Mouse (Mus musculus) layer of hippocampus, adult 9-11 months (tissue): ENCODE results near the gene Pjvk.
"Not testable (repeated sequence)": the region's sequence is repeated elsewhere in the genome, so short reads cannot be mapped to it uniquely, and the experiment has no call there.

Experiments
- DNase-seq: peaks from one replicate; pipeline ENCODE4 v3.0.0; 2022

Gene Pjvk

DNA sequence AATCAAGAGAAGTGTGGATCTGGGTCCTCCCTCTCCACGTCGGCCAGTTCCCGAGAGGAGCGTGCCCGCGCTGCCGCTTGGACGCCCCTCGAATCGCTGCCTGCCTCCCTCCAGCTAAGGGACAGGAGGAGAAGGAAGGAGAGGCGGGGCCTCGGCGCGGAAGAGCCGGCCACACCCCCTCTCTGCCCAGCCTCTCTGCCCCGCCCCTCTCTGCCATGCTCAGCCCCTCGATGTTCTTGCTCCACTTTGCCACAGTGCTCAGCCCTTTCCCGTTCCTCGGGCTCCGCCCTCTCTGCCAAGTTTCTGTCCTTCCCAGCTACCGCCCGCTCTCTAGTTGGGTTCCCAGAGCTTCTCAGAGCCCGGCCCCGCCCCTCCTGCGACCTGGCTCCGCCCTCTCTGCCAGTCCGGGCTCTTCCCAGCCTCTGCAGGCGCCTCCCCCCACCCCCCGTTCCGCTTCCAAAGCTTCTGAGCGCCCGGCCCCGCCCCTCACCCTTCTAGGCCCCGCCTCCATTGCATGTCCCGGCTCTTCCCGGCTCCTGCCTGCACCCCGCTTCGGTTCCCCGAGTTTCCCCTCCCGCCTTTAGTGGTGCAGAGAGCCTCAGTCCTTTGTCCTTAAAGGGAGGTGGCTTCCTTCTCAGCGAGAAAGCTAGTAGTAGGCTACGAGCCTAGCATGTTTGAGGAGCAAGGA, at the start of gene Pjvk, which contains the start of gene Prkra:
Pjvk (plus strand) TSS at position 594 of the 688 bp plus-strand sequence.
Prkra (minus strand) TSS at position 133 of the 688 bp plus-strand sequence.
- peak; percentile 98 for DNase-seq

DNA sequence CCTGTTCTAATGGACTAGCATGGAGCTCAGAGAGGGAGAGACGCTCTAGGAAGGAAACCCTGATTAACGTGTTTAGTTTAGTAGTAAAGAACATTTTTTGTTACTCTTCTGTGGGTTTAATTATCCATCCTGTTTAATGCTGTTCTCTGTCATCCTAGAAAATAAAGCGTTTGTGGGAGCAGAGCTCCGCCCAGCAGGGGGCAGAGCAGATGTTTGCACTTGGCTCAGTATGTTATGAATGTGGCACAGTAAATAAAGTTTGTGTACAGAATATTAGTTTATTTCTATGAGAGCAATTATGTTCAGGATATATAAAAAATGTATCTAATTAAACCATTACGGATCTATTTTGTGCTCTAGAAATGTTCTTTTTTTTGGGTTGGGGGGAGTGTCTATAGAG, 49.1 kb upstream of the Pjvk start:
- DNase-seq: no peak

DNA sequence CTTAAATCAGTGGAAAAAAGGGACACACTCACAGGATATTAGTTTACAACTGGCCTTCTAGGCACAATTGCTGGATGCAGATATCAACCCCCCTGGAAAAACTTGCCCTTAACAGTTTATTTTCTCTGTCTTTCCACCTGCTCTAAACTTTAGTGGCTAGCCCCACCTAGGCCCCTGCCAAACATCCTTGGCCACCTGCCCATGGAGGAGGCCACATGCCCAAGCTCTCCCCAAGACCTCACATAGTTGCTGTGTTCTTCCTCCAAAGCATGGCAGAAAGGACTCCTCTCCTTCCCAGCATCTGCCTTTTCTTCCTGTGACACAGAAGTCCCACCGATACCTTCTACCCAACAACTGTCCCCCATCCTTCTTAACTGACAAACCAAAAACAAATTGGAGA, 46.0 kb upstream of the Pjvk start:
- no peak for DNase-seq

DNA sequence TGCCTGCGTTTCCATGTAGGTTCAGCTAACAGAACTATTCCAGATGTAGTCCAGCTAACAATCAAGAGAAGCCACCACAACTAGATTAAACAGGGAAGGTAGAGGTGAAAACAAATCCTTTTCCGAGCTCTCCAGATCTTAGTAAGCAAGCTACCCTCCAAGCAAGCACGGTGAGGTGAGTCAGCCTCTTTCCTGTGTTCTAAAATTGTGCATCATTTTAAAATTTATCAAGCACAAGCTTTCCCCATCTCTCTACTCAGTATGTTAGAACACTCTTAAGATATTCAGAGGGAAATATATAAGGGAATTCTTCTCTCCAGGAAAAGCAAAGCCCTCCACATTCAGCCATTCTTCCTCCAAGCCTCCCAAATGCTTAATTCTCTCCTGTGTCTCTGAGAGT, 41.6 kb upstream of the Pjvk start:
- no peak for DNase-seq

DNA sequence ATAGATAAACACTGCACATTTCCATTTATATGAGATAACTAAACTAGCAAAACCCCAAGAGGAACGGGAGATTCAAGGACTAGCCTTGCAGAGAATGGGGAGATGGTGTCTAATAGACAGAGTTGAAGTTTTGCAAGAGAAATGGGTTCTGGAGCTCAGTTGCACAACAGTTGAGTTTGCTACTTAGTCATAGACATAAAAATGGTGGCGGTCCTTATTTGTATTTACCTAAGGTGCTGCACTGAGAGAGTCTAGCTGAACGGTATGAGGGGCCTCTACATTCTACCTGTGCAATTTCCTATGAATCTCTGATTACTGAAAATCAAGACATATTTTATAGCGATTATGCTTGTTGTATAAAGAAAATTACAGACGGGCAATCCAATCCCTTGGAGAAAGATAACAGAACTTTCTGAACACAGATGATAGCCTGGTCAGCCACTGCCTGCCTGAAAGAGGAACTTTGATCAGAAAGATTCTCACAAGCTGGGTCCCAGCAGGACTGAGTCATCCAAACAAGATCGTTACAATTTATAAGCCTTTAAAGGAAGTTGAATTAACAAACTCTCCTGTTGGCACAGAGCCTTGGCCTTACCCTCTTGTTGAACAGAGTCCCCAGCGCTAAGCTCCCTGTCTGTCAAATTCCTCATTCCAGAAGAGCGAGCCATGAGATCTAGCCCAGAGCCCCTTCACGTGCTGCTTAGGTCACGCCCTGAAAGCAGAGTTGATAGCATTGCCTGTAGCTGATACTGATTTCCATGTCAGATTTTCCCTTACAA, 37.8 kb upstream of the Pjvk start:
- DNase-seq: no peak

DNA sequence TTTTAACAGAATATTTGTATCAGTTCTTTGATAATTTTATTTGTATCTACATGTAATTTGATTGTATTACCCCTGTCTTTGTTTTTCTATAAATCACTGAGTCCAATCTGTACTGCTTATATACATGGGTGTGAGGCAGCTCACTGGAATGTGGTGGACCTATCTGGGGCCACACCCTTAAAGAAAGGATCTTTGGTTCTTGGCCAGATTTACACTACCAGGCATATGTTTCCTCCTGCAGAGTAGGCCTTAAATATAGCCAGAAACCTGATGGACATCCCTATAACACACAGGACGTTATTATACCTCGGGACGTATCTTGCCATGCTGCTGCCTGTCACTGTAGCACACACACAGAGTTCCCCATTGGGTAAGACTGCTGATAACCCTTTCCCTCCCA, 36.3 kb upstream of the Pjvk start:
- DNase-seq: no peak

DNA sequence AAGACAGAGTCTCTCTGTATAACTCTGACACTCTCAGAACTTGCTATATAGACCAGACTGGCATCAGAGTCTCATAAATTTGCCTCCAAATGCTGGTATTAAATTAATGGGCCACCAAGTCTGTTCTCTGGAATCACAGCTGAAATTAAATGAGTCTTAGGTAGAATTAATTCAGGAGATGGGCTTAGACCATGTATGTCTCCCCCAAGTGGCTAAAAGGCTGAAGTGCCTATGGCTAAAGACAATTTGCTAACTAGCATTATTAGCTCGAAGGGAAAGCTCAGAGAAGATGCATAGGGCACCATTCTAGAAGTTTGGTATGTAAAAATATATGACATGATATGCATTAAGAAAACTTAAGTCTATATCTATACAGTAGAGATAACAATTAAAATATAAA, 30.2 kb upstream of the Pjvk start:
- peak; percentile 19 for DNase-seq

DNA sequence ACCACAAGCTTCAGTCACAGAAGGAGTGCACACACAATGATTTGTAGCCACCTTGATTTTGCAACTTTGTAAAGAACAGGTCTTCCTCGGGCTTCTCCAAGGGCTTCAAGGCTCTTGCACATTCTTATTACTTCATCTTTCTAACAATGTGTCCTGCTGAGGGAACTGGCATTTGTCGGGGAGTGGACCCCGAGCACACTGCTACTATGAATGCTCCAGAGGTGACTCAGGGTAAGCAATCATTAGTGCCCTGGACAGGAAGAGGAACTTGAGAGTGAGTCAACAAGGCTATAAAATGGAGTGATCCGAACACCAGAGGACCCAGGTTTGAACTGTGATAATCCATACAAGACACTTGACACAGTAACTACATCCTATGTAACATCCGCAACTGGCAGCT, 28.1 kb upstream of the Pjvk start:
- no peak for DNase-seq

DNA sequence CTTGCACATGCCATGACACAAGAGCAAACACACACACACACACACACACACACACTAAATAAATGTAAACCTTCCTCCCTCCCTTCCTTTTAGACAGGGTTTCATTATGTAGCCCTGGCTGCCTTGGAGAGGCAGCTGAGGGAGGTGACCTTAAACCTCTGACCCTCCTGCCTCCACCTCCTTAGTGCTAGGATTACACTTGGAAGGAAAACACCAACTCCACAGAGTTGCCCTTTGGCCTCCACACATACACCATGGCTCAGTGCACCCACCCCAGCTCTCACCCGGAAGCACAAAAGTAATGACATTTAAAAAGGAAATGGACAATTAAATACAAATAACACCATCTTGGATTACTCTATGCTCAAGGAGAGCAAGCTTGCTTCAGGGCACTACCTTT, 26.6 kb upstream of the Pjvk start:
- no peak for DNase-seq

DNA sequence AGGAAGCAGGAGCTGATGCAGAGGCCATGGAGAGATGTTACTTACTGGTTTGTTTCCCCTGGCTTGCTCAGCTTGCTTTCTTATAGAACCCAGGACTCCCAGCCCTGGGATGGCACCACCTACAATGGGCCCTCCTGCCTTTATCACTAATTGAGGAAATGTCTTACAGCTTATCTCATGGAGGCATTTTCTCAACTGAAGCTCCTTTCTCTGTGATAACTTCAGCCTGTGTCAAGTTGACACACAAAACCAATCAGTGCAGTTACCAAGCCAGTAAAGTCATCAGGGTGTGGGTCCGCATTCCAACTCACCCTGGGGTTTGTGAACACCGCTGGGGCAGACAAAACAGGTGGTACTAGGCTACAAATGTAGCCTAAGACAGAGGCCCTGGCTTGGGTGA, 26.0 kb upstream of the Pjvk start:
- not testable (repeated sequence) for DNase-seq

DNA sequence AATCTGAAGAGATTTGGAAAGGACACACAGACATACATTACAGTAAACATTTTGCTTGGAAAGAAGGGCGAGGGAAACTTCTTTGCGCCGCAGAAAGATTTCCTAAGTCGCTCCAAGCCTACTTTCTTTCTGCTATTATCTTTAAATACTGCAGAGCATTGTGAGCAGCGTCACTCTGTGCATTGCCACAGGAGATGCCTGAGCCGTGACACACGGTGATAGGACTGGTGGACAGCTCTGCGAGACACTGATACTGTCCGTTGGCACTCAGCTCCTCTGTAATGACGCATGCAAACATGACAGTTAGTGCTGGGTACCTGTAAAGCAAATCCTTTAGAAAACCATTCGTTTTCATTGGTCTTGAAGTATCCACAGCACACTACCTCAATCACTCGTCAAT, 18.0 kb upstream of the Pjvk start:
- no peak for DNase-seq

DNA sequence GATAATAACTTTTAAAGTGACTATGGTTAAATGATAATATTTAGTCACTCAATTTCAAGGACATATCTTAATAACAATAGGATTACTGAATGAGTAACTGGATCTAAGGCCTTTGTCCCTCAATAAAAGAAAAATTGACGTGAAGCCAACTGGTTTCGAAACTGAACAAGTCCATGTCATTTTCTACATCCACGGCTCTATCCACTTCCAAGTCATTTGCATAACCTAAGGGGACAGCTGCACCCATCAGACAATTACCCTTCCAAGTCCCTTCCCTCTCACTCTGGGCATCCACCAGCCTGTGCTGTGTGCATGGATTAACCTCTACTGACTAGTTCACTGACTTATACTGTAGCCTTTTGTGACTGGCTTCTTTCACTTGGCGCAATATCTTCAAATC, 16.7 kb upstream of the Pjvk start:
- no peak for DNase-seq

DNA sequence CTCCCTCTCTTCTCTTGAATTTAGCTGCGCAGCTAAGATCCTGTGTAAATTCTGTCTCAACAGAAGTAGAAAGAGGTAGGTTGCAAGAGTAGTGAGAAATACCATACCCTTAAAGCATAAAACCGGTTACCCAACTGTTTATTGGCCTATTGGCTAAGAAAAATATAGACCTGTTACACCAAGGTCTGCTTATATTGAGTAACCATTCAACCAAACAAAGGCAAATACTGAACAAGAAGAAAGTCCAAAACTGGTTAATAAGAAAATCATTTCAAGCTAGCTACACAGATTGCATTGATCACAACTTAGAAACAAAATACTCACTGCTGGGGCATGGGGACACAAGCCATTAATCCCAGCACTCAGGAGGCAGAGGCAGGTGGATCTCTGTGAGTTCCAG, 8.6 kb upstream of the Pjvk start:
- no peak for DNase-seq

DNA sequence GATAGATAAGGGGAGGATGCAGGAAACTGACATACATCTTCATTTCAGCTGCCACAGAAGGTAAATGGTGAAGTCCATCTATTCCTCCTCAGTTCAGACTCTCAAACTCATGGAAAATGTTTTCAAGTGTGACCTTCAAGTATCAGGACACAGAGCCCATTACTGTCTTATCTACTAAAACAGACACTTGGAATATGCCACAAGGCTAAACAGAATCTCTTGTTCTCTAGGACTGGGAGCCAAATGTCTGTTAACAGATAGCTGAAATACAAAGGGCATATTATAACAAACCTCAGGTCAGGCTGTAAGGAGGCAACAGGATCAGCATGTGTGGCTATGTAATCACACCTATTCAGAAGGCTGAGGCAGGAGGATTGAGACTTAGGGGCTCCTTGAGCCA, 4.5 kb upstream of the Pjvk start:
- no peak for DNase-seq

DNA sequence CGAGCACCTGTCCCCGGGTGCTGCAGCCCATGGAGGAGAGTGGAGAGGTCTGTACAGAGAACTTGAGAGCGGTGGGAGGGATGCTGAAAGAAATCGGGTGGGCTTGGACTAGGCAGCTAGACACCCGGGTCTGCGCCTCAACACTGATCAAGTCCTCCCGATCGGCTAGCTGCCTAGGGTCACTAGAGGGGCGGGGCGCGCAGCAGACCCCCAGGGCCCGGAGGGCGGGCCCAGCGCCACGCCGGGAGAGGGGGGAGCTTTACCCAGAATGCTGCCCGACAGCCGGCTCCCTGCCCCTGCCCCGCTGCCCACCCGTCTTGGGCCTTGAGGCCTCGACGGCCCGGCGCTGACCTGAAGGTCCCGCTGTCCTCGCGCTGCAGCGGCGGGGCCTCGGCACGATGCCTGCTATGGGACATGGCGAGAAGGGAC, 821 bp upstream of the Pjvk start:
- DNase-seq: no peak

DNA sequence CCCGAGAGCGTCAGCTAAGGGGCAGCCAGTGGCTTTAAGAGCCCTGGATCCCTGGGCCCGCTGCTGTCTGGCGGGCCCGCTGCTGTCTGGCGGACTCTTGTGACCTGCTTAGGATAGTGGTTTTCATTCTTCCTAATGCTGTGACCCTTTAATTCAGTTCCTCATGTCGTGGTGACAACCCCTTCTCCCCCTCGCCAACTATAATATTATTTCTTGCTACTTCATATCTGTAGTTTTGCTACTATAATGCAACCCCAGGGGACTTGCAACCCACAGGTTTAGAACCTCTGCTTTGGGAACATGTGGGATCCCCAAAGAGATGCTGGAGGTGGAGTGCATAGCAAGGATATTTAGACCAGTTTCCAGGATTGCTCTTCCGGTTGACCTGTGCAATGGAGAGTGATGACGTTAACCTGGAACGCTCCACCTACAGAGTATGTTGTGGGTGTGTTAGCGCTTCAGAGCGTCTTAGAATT, 428 bp downstream of the Pjvk start:
- DNase-seq: no peak

DNA sequence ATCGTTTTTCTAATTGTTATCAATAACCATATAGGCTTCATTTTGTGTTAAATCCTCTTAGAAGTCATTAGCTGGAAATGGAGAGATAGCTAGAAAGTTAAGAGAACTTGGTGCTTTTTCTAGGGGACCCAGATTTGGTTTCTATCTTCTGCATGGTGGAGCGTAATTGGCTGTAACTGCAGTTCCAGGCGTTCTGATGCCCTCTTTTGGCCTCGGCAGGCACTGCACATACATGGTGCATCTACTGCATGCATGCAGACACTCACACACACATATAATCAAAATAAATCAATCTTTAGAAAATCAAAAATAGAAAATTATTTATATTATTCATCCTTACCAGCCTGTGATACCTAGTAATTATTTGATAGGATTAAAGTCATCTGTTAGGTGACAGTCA, 4.8 kb downstream of the Pjvk start:
- no peak for DNase-seq

DNA sequence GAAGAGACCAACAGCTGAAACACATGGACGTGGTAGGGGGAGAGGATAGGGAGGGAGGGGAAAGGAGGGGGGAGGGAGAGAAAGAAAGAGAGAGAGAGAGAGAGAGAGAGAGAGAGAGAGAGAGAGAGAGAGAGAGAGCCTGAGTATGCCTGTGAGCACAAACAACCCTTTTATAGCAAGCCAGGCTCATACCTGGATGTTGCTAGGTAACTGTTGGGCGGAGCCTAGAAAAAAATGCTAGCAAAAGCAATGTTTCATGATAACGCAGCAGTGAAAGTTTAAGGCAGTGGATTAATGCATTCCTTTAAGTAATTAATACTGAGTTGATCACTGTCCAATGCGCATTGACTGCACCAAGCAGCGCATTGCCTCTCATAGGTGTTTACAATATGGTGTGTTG, 6.4 kb downstream of the Pjvk start:
- no peak for DNase-seq

DNA sequence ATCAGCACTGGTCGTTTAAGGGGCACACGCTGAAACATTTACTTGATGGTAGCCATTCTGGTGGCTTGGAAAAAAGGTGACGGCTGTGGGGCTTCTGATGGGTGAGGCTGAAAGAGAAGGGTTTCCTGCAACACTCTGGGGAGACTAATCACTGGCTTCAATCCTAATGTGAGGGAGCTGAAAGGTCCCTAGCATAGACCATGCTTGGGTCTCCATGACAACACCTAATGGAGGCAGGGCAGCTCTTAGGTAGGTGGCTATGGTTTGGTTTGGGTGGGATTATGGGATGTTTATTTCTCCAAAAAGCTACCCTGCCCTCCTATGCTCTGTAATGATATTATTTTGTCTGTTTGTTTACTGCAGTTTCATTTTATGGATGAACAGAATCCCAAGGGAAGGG, 7.2 kb downstream of the Pjvk start:
- no peak for DNase-seq

DNA sequence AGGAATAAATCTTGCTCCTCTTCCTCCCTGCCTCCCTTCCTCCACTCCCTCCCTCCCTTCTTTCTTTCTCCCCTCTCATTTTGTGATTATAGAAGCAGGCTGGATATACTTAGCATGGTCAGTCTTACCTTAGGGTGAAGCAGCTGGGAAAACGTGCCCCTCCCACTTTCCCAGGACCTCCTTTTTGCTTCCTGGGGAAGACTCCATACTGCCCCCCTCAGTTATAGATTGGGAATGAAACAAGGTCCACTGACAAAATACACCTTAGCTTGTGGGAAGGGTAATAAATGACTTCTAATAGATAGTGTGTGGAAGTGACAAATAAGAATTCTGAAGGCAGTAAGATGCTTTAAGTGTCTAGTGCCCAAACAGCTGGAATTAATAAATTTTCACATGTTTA, 7.7 kb downstream of the Pjvk start:
- no peak for DNase-seq

DNA sequence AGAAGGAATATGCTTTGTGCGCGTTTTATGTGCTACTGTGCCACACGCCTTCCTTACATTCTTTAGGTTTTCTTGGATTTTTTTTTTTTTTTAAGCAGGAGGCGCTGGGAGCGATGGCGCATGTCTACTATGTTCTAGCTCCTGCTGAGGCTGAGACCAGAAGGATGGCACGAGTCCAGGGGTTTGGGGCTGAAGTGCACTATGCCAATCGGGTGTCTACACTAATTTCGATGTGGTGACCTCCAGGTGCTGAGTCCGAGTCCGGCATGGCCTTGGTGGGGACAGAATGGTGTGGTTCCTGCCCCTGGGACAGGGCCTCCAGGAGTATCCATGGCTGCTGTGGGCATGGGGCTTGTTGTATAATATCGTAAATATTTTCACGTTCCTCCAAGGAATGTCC, 10.3 kb downstream of the Pjvk start:
- no peak for DNase-seq

DNA sequence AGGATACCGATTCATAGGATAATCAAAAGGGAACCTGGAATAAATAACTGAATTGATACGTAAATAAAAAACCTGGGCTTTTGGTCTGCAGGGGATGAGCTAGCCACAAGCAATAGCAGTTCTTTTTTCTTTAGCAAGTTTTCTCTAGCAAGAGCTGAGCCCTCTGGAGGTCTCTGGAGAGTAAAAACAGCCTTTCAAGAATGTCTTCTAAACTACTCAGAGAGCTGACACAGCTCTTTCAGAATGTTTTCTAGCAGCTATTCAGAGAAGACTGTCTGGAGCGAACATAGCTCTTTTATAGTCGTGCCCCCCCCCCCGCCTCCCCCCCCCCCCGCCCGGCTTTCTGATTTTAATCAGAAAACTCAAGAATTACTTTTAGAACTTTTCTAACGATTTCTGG, 11.1 kb downstream of the Pjvk start:
- DNase-seq: no peak

DNA sequence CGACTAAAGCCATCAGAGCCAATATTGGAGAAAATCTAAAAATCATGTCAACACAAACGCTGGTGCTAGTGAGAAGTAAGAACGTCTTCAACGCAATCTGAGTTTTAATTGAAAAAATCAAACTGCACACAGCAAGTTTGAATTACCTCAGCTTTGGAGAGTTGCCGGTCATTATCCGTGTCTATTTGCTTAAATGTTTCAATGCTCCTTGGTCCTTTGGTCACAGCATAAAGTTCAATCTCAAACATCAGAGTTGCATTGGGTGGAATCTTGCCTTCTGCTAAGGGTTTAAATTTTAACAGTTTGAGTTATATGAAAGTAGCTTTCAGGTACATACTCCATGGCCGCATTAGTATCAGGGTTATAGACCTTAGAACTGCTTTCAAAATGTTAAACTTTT, 17.3 kb downstream of the Pjvk start:
- DNase-seq: no peak

DNA sequence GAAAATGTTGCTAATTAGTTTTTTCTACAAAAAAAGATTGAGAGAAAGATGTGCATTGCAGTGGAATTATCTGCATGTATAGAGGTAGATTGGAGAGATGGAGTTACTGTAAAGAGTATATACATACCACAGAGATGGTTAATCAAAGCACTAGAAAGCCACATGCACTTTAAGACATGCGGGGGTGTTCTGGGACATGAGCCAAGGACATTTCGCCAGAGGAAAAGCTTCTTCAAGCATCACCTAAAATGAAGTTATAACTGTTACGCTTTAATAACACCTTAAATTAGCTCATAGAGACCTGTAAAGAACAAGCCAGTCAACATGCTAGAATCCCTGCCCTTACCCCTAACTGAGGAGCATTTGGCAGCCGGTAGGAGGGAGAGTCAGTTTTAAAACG, 18.9 kb downstream of the Pjvk start:
- no peak for DNase-seq

DNA sequence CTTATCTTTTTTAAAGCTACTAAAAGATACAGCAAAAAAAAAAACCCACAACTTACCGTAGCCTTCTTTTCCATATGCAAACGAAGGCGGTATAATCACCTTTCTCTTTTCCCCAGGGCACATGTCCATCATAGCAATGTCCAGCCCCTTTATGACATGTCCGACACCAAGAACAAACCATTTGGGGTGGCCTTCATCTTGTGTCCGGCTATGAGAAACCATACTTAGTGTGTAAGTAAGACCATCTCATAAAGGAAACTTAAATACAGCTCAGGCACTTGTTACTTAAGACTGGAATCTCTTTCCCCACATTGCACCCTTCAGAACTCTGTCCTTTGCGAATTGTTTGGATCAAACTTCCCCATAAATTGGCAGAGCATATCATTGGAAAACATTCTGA, 23.4 kb downstream of the Pjvk start:
- DNase-seq: no peak
